Comparison of ENCODE assay signal across 11 mouse cellular contexts in the genomic region with DNA sequence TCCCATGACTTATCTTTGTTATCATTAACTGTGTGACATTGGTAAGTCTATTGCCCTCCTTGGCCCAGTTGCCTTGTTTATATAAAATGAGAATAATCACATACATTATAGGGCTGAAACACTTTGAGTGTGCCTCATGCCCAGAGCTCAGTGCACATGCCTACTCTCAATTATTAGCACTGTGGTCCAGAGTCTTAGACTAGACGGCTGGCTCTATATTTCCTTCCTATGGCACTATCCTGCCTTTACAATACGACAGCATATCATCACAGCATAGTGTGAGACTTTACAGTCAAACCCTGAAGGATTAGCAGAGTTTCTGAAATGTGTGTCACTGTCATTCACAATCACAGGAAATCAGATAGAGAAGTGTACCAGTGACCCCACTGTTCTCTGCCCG. TPM values are rescaled to one million over a fixed set of nuclear protein-coding genes. Genes with fewer than 3 reads are reported as not detected.
DNase-seq lines count a peak whose midpoint lies in the region; ATAC-seq and TF ChIP-seq lines count a peak whose summit lies in the region.
"Had no signal": no experiment of that assay in that cellular context is flagged by ENCODE, and none has a peak within 500 bp of the region (broad histone marks: within the 10 kb centered on the region; RNA-seq: fewer than 3 reads in every experiment).

No protein-coding gene starts in this region.

- 27% methylated on average over 3 of the region's 3 CpGs for WGBS in kidney, embryonic 15.5 days
- 19% methylated on average over 3 of the region's 3 CpGs for WGBS in forebrain, embryonic 10.5 days
- WGBS in hindbrain, postnatal 0 days = 24% methylated on average over 3 of the region's 3 CpGs
- WGBS in neural tube, embryonic 12.5 days = 26% methylated on average over 3 of the region's 3 CpGs

- peak overlapping the region; percentile 34; the same call in 1 of the 2 replicates for H3K4me3 ChIP-seq in kidney, embryonic 15.5 days (replicated peaks)
- peak overlapping the region; percentile 39; the same call in 1 of the 2 replicates for H3K4me3 ChIP-seq in forebrain, embryonic 10.5 days
- no peak overlapping the region for H3K4me3 ChIP-seq in hindbrain, postnatal 0 days (ENCODE audit: low read length)
- no peak overlapping the region for H3K4me3 ChIP-seq in neural tube, embryonic 12.5 days

- peaks cover 16% of the 10 kb centered on the region for H3K4me1 ChIP-seq in kidney, embryonic 15.5 days
- peaks cover 53% of the 10 kb centered on the region for H3K4me1 ChIP-seq in forebrain, embryonic 10.5 days
- no peaks in the 10 kb centered on the region for H3K4me1 ChIP-seq in hindbrain, postnatal 0 days (ENCODE audit: insufficient read depth, low read length)
- peaks cover 10% of the 10 kb centered on the region; the same call in 1 of the 2 replicates for H3K4me1 ChIP-seq in neural tube, embryonic 12.5 days

- ATAC-seq in kidney, embryonic 15.5 days (replicated peaks; ENCODE audit: low FRiP score) = no peak
- no peak for ATAC-seq in hindbrain, postnatal 0 days
- no peak for ATAC-seq in neural tube, embryonic 12.5 days (ENCODE audit: low FRiP score, low read depth)

- peak overlapping the region; percentile 62 for H3K4me2 ChIP-seq in kidney, embryonic 15.5 days
- peak overlapping the region; percentile 36 for H3K4me2 ChIP-seq in hindbrain, postnatal 0 days (ENCODE audit: low read depth, low read length)
- peak overlapping the region; percentile 47 for H3K4me2 ChIP-seq in neural tube, embryonic 12.5 days (replicated peaks)

- TF ChIP-seq CTCF in hindbrain, postnatal 0 days (IDR thresholded peaks at IDR 0.05; ENCODE audit: low read depth) = no peak

- H3K9ac ChIP-seq in kidney, embryonic 15.5 days = no peak overlapping the region
- no peak overlapping the region for H3K9ac ChIP-seq in hindbrain, postnatal 0 days (replicated peaks; ENCODE audit: low read length)
- H3K9ac ChIP-seq in neural tube, embryonic 12.5 days = no peak overlapping the region

- peaks cover 16% of the 10 kb centered on the region for H3K27me3 ChIP-seq in kidney, embryonic 15.5 days
- H3K27me3 ChIP-seq in forebrain, embryonic 10.5 days (ENCODE audit: poor library complexity, severe bottlenecking) = peaks cover 64% of the 10 kb centered on the region
- H3K27me3 ChIP-seq in hindbrain, postnatal 0 days (ENCODE audit: insufficient read depth, low read length) = no peaks in the 10 kb centered on the region
- H3K27me3 ChIP-seq in neural tube, embryonic 12.5 days (replicated peaks) = peaks cover 15% of the 10 kb centered on the region
- H3K27me3 ChIP-seq: CH12.LX had no signal

- no peak overlapping the region for H3K27ac ChIP-seq in kidney, embryonic 15.5 days
- H3K27ac ChIP-seq in forebrain, embryonic 10.5 days = peak overlapping the region; percentile 67; the same call in 1 of the 2 replicates
- no peak overlapping the region for H3K27ac ChIP-seq in hindbrain, postnatal 0 days
- no peak overlapping the region for H3K27ac ChIP-seq in neural tube, embryonic 12.5 days

- no peak for DNase-seq in kidney, postnatal 10 days
- no peak for DNase-seq in forebrain, embryonic 10.5 days (ENCODE audit: extremely low spot score, low spot score)
- DNase-seq in hindbrain, postnatal 0 days (ENCODE audit: low spot score) = no peak
- DNase-seq in adipocyte (ENCODE audit: low spot score) = no peak
- DNase-seq in ovary, adult 18-20 months (ENCODE audit: low spot score) = no peak
- DNase-seq in urinary bladder, postnatal 4 days (ENCODE audit: low spot score in 2 of 2) = no peak

- no peaks in the 10 kb centered on the region for H3K36me3 ChIP-seq in kidney, embryonic 15.5 days
- no peaks in the 10 kb centered on the region for H3K36me3 ChIP-seq in forebrain, embryonic 10.5 days (replicated peaks)
- H3K36me3 ChIP-seq in hindbrain, postnatal 0 days (ENCODE audit: insufficient read depth, low read length) = no peaks in the 10 kb centered on the region
- H3K36me3 ChIP-seq in neural tube, embryonic 12.5 days = no peaks in the 10 kb centered on the region

- no peaks in the 10 kb centered on the region for H3K9me3 ChIP-seq in kidney, embryonic 15.5 days (replicated peaks)
- no peaks in the 10 kb centered on the region for H3K9me3 ChIP-seq in forebrain, embryonic 10.5 days
- no peaks in the 10 kb centered on the region for H3K9me3 ChIP-seq in hindbrain, postnatal 0 days (ENCODE audit: low read length)
- no peaks in the 10 kb centered on the region for H3K9me3 ChIP-seq in neural tube, embryonic 12.5 days

RNA-seq across cellular contexts. Expression of gene Ube2u, which starts 48.4 kb away (rescaled TPM):
- 0.68 and 1.8 TPM in 2 replicates for polyA plus RNA-seq in kidney, embryonic 15.5 days (2015; fragmentation: Nextera tagmentation; extraction: Ambion mirVana)
- 0.62 and 0.85 TPM in 2 replicates for polyA plus RNA-seq in forebrain, embryonic 10.5 days (2016; fragmentation: Nextera tagmentation; extraction: Ambion mirVana)
- total RNA-seq in hindbrain, postnatal 0 days (2014; rRNA removed) = not detected in 2 replicates
- polyA plus RNA-seq in hindbrain, postnatal 0 days (2015; fragmentation: Nextera tagmentation; extraction: Ambion mirVana) = 0.11 and 0.13 TPM in 2 replicates
- polyA plus RNA-seq in neural tube, embryonic 12.5 days (2016; fragmentation: Nextera tagmentation; extraction: Ambion mirVana) = 0.17 and 0.44 TPM in 2 replicates
- total RNA-seq: CH12.LX; gastrocnemius, postnatal 4 days; left cerebral cortex, postnatal 14 days had no signal

Comparison
In these comparisons a context has a peak if more than half of its experiments do, and no peak if none do; other contexts are left out.
1. H3K4me3 ChIP-seq: peak in kidney, embryonic 15.5 days (single experiment) and forebrain, embryonic 10.5 days (single experiment); none in hindbrain, postnatal 0 days (single experiment) and neural tube, embryonic 12.5 days (single experiment).
2. Peak in every context shown above with its lines, with median percentiles within 50 percentile points of each other: H3K4me2 ChIP-seq.